Mouse (Mus musculus) midbrain, embryonic 10.5 days (tissue): Measurements from ENCODE around the gene Pkp2. TPM values are rescaled to one million over a fixed set of nuclear protein-coding genes. Genes with fewer than 3 reads are reported as not detected.
A peak's percentile ranks its signal among the peaks of the same experiment; 100 is the strongest.
"Not testable (repeated sequence)": the region's sequence is repeated elsewhere in the genome, so short reads cannot be mapped to it uniquely, and the experiment has no call there.

ENCODE experiments used
- DNase-seq: peaks from one replicate; pipeline ENCODE4 v3.0.0-alpha.2; 2017; ENCODE audit warnings: low spot score
- H3K27ac ChIP-seq: fragments of 300-500 bp; sonication (generic); replicated peaks from 2 replicates; pipeline ENCODE4 v1.5.1; 2016; ENCODE audit warnings: mild to moderate bottlenecking
- H3K27me3 ChIP-seq: fragments of 300-500 bp; sonication (generic); 2 replicates; pipeline ENCODE4 v1.6.1; 2016; ENCODE audit warnings: low read depth, mild to moderate bottlenecking; ENCODE audit not compliant: poor library complexity, severe bottlenecking
- H3K36me3 ChIP-seq: fragments of 300-500 bp; sonication (generic); 2 replicates; pipeline ENCODE4 v1.6.1; 2016; ENCODE audit warnings: mild to moderate bottlenecking, moderate library complexity
- H3K4me1 ChIP-seq: fragments of 300-500 bp; sonication (generic); 2 replicates; pipeline ENCODE4 v1.6.1; 2016
- H3K4me3 ChIP-seq: fragments of 300-500 bp; sonication (generic); 2 replicates; pipeline ENCODE4 v1.5.1; 2016; ENCODE audit warnings: mild to moderate bottlenecking, moderate library complexity
- H3K9me3 ChIP-seq: fragments of 300-500 bp; sonication (generic); replicated peaks from 2 replicates; pipeline ENCODE4 v1.6.1; 2016; ENCODE audit warnings: mild to moderate bottlenecking
- WGBS: fragments of 180-500 bp; shearing (Covaris S2); methylation state at CpG from one replicate; pipeline ENCODE4 v1.1.7; 2016; 5-methylcytosine and 5-hydroxymethylcytosine counted together
- polyA plus RNA-seq: library from polyadenylated mRNA; unstranded; fragments of >200 nt; fragmentation: Nextera tagmentation; extraction: Ambion mirVana; gene quantifications from 2 replicates; pipeline ENCODE4 v1.2.1, GENCODE M21; 2016

Gene Pkp2
- polyA plus RNA-seq, 1 experiment from 2014 or later, result 7.3 TPM

DNA sequence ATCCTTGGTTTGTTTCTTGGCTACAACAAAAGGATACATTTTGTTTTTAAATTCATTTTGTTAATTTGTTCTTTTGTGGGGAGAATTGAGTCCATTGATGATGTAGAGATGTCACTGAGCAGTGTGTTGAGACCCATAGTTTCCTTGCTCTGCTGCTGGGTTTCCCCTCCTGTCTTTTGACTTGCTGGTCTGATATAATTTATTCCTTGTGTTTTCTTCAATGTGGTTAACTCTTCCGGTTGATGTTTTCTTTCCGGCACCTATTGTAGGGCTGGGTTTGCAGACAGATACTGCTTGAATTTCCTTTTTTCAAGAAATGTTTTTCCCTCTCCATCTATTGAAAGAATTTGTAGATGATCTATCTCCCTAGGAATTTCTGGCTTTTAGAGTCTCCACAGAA lies 20.8 kb downstream of the Pkp2 start:
- WGBS, result 95% methylated on average over 2 of the region's 2 CpGs
- H3K36me3 ChIP-seq, result peaks cover 13% of the 10 kb centered on the region; the same call in 1 of the 2 replicates

DNA sequence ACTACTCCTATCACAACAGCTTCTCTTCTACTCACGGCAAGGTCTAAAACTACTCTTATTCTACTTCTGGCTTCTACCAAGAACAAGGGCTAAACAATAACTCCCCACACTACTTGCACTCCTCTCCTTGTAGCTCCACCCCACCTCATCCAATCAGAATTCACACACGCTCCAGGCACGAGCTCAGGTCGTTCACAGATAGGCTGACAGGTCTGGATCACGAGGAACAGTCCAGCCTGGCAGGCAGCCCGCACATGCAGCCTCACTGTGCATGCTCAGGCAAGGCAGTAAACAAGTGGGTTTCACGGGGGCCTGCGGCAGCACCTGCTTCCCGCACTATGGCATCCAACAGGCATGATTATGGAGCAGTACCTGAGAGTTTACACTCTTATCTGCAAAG lies 23.6 kb downstream of the Pkp2 start:
- H3K27ac ChIP-seq, H3K27me3 ChIP-seq, H3K4me3 ChIP-seq, H3K4me1 ChIP-seq, H3K36me3 ChIP-seq, H3K9me3 ChIP-seq, DNase-seq: not testable (repeated sequence)
- whole genome bisulfite sequencing, result 90% methylated on average over 9 of the region's 9 CpGs

More for the DNA sequence above, 20.8 kb downstream of the Pkp2 start:
- H3K27me3 ChIP-seq, result no peaks in the 10 kb centered on the region
- no peaks in the 10 kb centered on the region for H3K4me1 ChIP-seq
- H3K9me3 ChIP-seq, result no peaks in the 10 kb centered on the region
- no peak overlapping the region for H3K4me3 ChIP-seq
- H3K27ac ChIP-seq, result no peak overlapping the region
- no peak for DNase-seq

DNA sequence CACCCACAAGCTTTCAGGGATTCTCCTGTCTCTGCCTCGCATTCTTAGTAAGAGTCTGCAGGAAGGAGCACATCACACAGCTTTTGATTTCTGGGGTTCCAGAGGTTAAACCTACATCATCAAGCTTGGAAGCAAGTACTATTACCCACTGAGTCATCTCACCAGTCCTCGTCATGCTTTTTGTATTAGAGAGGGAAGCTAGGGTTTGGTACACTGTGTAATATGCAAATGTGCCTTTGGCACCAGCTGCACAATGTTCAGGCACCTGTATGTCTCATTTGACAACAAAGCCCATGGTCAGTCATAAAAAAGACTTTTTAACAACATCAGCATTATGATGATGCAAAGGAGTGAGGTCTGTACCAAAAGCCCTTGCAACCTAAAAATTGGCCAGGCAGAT lies 25.2 kb downstream of the Pkp2 start:
- Histone ChIP-seq H3K4me3 (no peak overlapping the region), H3K4me1 (no peaks in the 10 kb centered on the region), H3K27ac (no peak overlapping the region), H3K27me3 (no peaks in the 10 kb centered on the region), H3K36me3 (peaks cover 3% of the 10 kb centered on the region; the same call in 1 of the 2 replicates), H3K9me3 (no peaks in the 10 kb centered on the region)
- DNase-seq, result no peak
- WGBS, result 87% methylated on average over 2 of the region's 2 CpGs

DNA sequence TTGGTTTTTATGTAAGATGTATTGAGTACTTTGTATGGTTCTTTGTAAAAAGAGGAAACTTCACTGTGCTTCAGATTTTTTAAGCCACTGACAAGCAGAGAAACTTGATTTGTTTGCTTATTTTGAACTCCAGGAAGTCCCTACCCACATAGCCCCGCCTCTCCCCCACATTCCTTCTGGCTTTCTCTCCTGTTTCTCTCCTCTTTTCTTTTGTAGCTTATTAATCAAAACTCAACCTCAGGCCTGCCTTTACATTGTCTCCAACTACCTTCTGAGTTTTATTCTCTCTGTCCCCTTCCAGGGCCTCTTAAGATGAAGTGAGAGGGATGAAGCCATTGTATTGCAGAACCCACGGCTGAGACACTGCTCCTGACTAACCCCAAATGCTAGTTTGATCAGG lies 31.6 kb downstream of the Pkp2 start:
- no peak for DNase-seq
- H3K4me1 ChIP-seq, result no peaks in the 10 kb centered on the region
- H3K27ac ChIP-seq, result no peak overlapping the region
- H3K9me3 ChIP-seq, result no peaks in the 10 kb centered on the region
- no peak overlapping the region for H3K4me3 ChIP-seq
- H3K27me3 ChIP-seq, result no peaks in the 10 kb centered on the region
- 55% methylated on average over 2 of the region's 2 CpGs for WGBS
- H3K36me3 ChIP-seq, result no peaks in the 10 kb centered on the region

DNA sequence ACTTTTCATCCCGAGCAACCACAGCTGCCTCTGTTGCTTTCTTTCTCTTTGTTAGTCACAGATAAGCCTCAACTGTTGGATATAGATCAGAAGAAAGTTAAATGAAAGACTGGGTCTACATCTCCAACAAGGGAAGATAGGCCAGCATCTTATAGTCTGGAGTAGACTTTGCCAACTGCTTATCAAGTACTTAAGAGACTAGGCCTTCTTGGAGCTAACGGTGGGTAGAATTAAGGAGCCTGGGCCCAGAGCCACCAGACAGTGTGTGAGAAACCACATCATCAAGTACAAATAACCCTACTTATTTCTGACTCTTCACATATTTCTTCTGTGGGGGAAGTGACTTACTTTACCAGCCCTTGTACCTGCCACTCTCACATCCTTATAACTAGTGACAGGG lies 37.4 kb downstream of the Pkp2 start:
- Histone ChIP-seq H3K4me3 (no peak overlapping the region), H3K27ac (no peak overlapping the region), H3K4me1 (peaks cover 19% of the 10 kb centered on the region), H3K27me3 (no peaks in the 10 kb centered on the region), H3K36me3 (no peaks in the 10 kb centered on the region), H3K9me3 (no peaks in the 10 kb centered on the region)
- 77% methylated on average over 2 of the region's 2 CpGs for WGBS
- no peak for DNase-seq

DNA sequence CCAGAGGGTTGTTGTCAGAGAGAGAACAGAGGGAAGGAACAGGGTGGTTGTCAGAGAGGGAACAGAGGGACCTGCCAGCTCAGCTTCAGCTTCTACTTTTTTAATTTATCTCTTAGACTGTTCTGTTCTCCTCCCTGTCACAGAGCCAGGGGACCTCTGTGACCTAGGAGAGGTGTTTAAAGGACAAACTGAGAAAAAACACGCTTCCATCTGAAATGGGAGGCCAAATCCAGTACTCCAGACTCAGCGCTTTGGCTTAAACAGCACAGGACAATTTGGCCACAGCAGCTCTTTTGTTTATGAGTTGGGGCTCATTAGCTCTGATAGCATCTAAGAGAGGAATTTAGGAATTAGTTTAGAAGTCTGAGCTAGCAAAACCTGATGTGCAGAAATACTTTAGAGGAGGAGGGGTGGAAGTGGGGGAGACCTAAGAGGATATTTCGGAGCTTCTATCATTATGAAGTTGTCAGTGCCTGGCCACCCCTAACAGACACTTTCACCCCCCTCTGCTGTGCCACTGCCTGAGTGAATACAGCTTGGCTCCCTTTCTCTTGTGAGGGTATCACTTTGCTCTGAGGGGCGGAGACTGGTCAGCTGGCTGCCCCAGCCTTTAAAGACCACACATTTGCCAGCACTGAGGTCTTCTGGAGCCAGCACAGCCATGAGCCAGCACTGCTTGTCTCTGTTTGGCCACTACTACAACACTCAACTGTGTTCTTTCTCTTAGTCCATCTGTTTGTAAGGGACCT lies 40.4 kb downstream of the Pkp2 start:
- Histone ChIP-seq H3K4me1 (peaks cover 23% of the 10 kb centered on the region), H3K9me3 (no peaks in the 10 kb centered on the region), H3K4me3 (no peak overlapping the region), H3K36me3 (no peaks in the 10 kb centered on the region), H3K27me3 (no peaks in the 10 kb centered on the region), H3K27ac (no peak overlapping the region)
- WGBS, result 34% methylated on average over 4 of the region's 4 CpGs
- DNase-seq, result peak; percentile 15

DNA sequence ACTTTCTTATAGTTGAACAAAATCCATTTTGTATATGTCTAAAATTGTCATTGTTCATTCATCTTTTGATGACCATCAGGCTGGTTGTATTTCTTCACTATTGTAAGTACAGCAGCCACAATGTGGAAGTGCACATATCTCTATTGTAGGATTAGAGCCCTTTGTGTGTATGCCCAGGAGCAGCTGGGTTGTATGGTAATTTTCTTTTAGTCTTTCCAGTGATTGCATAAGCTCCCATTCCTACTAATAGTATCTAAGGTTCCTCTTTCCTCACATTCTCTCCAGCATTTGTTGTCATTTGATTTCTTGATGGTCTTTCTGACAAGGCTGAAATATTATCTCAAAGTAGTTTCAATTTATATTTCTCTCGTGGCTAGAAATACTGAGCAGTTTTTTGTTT lies 42.1 kb downstream of the Pkp2 start:
- Histone ChIP-seq H3K9me3 (no peaks in the 10 kb centered on the region), H3K4me1 (peaks cover 23% of the 10 kb centered on the region), H3K27ac (no peak overlapping the region), H3K36me3 (no peaks in the 10 kb centered on the region), H3K27me3 (no peaks in the 10 kb centered on the region), H3K4me3 (no peak overlapping the region)
- 83% methylated on average over 1 of the region's 1 CpGs for WGBS
- DNase-seq, result no peak

DNA sequence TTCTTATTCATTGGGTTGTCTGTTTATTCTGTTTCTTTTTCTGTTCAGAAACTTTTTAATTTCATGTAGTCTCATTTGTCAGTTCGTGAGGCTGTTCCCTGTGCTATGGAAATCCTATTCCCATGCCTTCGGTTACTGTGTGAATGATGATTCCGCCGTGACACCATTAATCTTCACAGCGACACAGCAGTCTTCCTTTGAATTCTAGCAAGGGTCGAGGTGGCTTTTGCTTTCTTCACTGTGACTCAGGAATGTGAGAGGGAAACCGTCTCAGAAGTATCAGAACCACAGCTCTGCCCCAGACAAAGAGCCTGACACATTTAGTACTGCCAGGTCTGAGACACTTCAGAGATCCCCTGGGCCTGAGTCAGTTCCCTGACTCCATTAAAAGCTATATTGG lies 42.8 kb downstream of the Pkp2 start:
- Histone ChIP-seq H3K9me3 (no peaks in the 10 kb centered on the region), H3K27me3 (no peaks in the 10 kb centered on the region), H3K4me1 (peaks cover 23% of the 10 kb centered on the region), H3K4me3 (no peak overlapping the region), H3K27ac (no peak overlapping the region), H3K36me3 (no peaks in the 10 kb centered on the region)
- no peak for DNase-seq
- WGBS, result 79% methylated on average over 7 of the region's 7 CpGs

DNA sequence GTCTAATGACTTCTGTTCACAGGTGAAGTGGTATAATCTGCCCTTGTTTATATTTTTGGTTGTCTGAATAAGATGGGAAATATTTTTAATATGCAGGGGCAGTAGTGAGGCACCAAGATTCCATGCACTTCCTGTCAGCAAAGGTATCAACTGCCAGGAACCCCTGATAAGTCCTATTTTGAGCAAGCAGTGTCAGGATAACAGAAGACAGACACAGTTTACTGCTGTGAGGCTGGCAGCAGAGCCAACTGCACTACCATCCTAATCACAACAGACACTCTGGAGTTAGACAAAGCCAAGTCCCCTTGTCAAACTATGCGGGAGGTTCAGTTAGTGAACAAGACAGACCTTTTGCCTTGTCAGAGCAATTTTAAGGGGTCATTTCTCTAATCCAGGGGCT lies 43.6 kb downstream of the Pkp2 start:
- Histone ChIP-seq H3K4me1 (peaks cover 18% of the 10 kb centered on the region), H3K27me3 (no peaks in the 10 kb centered on the region), H3K36me3 (no peaks in the 10 kb centered on the region), H3K4me3 (no peak overlapping the region), H3K9me3 (no peaks in the 10 kb centered on the region), H3K27ac (no peak overlapping the region)
- 83% methylated on average over 1 of the region's 1 CpGs for WGBS
- DNase-seq, result no peak

DNA sequence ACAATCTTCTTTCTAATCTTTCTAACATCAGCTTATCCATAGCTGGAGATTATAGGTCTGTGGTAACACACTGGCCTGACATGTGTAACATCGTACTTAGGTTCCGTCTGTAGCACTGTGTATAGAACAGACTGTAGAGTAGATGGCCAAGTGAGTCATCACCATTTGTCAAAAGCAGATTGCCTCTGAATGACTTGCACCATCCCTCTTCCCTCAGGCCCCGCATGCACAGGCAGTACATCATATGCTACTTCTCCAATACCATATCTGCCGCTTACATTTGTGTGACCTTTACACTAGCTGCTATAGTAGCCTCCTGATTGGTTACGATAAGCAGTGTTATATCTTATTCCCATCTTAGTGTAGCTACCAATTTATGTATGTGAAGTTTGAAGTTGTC lies 47.8 kb downstream of the Pkp2 start:
- H3K9me3 ChIP-seq, result no peaks in the 10 kb centered on the region

DNA sequence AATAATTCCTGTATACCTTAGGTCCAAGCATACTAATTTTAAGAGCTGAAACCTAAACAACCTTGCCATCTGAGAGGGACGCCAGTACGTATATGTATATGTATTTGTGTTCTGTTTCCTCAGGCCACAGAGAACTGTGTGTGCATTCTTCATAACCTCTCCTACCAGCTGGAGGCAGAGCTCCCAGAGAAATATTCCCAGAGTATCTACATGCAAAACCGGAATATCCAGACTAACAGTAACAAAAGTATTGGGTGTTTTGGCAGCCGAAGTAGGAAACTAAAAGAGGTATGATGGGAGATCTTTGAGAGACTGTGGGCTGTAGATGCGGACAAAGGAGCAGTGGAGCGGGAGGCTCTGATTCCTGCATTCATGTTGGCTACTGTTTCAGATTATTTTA lies 48.4 kb downstream of the Pkp2 start:
- Histone ChIP-seq H3K27me3 (no peaks in the 10 kb centered on the region), H3K4me1 (no peaks in the 10 kb centered on the region), H3K36me3 (no peaks in the 10 kb centered on the region), H3K4me3 (no peak overlapping the region), H3K9me3 (no peaks in the 10 kb centered on the region), H3K27ac (no peak overlapping the region)
- DNase-seq, result no peak
- 94% methylated on average over 6 of the region's 6 CpGs for WGBS

More for the DNA sequence above, 47.8 kb downstream of the Pkp2 start:
- no peak overlapping the region for H3K27ac ChIP-seq
- no peak overlapping the region for H3K4me3 ChIP-seq
- no peak for DNase-seq
- H3K36me3 ChIP-seq, result no peaks in the 10 kb centered on the region
- WGBS, result 95% methylated on average over 5 of the region's 5 CpGs
- H3K4me1 ChIP-seq, result peaks cover 3% of the 10 kb centered on the region; the same call in 1 of the 2 replicates
- no peaks in the 10 kb centered on the region for H3K27me3 ChIP-seq

DNA sequence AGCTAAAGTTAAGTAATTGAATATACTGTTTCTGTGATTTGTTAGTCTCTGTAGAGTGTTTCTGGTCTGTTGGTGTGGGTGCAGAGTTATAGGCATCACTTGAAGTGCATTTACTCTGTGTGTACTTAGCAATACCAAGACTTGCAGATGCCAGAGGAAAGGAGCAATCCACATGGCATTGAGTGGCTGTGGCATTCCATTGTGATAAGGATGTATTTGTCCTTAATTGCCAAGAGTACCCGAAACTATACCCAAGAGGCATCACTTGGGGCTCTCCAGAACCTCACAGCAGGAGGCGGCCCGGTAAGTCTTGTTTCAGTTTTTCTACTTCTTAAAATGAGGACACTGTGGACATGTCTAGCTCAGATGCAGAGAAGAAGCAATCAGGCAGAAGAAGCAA lies 49.3 kb downstream of the Pkp2 start:
- Histone ChIP-seq H3K36me3 (no peaks in the 10 kb centered on the region), H3K9me3 (no peaks in the 10 kb centered on the region), H3K27me3 (no peaks in the 10 kb centered on the region), H3K27ac (no peak overlapping the region), H3K4me3 (no peak overlapping the region), H3K4me1 (no peaks in the 10 kb centered on the region)
- WGBS, result 94% methylated on average over 3 of the region's 3 CpGs
- no peak for DNase-seq

DNA sequence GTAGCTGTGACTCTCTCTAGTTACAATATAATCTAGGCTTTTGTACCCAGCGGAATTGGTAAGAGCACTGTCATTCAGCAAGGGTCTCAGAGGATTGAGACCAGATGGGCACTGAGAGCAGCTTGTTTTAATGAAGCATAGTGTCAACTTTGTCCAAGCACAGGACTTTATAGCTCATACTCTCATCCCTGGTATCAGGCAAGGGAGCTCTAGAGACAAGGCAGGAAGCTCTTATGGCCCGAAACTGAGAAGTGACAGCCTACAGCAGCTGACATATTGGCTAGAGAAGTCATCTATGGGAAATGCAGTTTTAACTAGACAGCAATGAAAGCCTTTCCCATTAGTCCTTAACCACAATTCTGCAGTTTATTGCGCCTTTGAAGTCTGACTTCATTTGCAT lies 59.9 kb downstream of the Pkp2 start:
- no peaks in the 10 kb centered on the region for H3K36me3 ChIP-seq
- peaks cover 14% of the 10 kb centered on the region for H3K4me1 ChIP-seq
- WGBS, result 54% methylated on average over 3 of the region's 3 CpGs
- H3K4me3 ChIP-seq, result no peak overlapping the region
- no peak for DNase-seq
- no peaks in the 10 kb centered on the region for H3K27me3 ChIP-seq
- no peak overlapping the region for H3K27ac ChIP-seq
- no peaks in the 10 kb centered on the region for H3K9me3 ChIP-seq

DNA sequence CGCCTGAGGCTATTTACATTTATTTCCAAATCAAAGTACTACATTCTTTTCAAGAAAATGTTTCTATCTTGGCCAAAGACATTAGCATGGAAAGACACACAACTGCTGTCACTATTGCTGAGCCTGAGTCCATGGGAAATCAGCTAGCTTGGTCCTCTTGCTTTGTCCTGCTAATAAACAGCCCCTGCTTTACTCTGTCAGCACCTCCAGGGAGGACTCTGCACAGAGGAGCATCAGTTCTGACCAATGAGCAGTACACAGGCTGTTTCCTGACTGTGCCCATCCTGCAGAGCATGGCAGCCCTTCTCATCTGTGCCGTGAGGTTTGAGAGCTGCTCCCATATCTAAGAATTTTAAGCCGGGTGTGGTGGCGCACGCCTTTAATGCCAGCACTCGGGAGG lies 60.6 kb downstream of the Pkp2 start:
- Histone ChIP-seq H3K4me1 (peaks cover 14% of the 10 kb centered on the region), H3K4me3 (no peak overlapping the region), H3K36me3 (no peaks in the 10 kb centered on the region), H3K9me3 (no peaks in the 10 kb centered on the region), H3K27me3 (no peaks in the 10 kb centered on the region), H3K27ac (no peak overlapping the region)
- DNase-seq, result no peak
- WGBS, result 91% methylated on average over 6 of the region's 6 CpGs
